Mouse (Mus musculus) megakaryocyte progenitor cell, adult 5-6 weeks (primary cell): ENCODE measurements around the gene Avpr1a. TPM values are rescaled to one million over a fixed set of nuclear protein-coding genes. Genes with fewer than 3 reads are reported as not detected.
A peak's percentile ranks its signal among the peaks of the same experiment; 100 is the strongest.

ENCODE experiments used
- ATAC-seq: replicated peaks from 2 replicates; pipeline ENCODE4 v1.8.0; 2016; ENCODE audit warnings: mild to moderate bottlenecking, moderate TSS enrichment, inconsistent platforms; ENCODE audit not compliant: poor library complexity
- total RNA-seq, 2 experiments: library from RNA; stranded (forward) in 1 of 2; stranded (reverse) in 1 of 2; fragments of 157-497, 149-512 nt in 1 of 2; fragments of 200-1000 nt in 1 of 2; gene quantifications; 2 replicates each; pipeline versions ENCODE4 v1.2.3 to v1.2.4; 2015 to 2017

Gene Avpr1a
- total RNA-seq (2015) = not detected in 2 replicates
- not detected in 2 replicates for total RNA-seq (2017)

DNA sequence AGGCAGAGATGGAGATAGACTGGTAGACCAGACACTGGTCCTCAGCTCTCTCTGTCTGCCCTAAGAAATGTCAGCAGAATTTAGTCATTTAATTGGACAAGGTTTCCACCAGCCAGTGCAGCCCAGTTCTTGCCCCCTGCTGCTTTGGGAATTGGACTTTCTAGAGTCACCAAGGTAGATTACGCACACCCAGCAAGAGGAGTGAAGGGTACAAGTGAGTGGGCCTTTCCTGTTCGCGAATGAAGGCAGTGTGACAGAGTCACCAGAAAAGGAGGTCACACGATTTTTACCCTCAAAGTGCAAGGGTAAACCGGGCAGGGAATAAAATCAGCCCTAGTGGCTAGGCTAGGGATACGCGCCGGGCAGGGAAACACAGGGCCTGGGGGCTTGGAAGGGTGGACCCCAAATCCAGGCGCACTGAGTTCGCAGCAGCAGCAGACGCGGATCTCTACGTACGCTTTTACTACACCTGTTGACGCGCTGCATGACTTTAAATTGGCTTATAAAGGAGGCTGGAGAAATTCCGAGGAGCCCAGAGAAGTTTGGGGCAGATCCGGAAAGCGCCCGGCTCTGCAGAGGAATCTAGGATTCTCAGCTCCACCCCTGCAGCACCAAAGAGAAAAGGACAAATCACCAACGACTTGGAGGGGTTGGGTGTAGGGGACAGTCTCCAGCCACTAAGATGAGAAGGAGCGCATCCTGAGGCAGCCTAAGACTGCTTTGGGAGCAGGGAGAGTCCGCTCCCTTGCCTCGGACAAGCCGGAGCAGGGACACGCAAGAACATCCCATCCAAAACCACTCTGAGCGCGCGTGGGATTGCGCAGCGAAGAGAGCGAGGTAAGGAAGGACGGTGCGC is at the start of gene Avpr1a:
Gene Avpr1a (plus strand): TSS at position 639 of the 856 bp plus-strand sequence.
- ATAC-seq = no peak

GRCm38 (mm10) chr10:122402270-122402669 is 46.0 kb upstream of the Avpr1a start:
- ATAC-seq = no peak

GRCm38 (mm10) chr10:122406333-122406732 is 42.0 kb upstream of the Avpr1a start:
- no peak for ATAC-seq

DNA sequence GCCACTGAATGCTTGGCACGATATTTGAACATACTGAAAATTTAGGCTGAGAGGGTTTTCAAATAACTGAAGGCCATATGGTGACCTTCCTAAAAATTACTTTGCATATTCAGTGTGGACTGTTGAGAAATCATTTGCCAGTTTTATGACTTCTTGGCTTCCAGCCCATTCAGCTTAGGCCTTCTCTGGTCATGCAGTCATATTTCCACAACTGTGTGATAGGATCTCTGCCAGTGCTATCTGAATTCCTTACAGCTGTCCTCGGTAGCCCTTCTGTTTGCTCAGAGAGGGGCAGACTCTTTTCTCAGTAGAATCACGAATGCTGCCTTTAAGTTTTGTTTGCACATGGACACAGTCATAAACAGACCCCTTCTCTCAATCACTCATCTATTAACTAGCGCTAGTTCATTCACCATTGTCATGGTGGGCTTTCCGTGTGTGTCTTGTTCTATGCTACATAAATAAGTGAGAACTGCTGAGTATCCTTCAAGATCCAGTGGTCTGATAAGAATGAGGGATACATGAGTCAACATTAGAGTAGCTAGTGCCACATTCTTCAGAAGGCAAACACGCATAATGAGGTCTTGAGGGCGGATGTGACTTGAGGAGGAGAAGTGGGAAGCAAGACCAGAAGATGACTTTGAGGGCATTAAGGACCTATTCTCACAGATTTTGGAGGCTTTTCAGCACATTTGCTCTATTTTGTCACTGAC is 39.4 kb upstream of the Avpr1a start:
- no peak for ATAC-seq

DNA sequence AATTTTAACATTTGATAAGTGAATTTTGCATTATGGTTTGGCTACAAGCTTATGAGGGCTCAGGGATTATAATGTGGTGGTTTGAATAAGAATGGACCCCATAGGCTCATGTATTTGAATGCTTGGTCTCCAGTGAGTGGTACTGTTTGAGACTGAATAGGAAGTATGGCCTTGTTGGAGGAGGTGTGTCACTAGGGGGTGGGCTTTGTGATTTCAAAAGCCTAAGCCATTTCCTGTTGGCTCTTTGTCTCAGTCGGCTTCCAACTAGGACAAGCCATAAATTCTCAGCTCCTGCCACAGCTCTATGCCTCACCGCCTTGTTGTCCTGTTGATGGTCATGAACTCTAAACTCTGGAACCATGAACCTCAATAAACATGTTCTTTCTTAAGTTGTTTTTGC is 37.5 kb upstream of the Avpr1a start:
- ATAC-seq = no peak

DNA sequence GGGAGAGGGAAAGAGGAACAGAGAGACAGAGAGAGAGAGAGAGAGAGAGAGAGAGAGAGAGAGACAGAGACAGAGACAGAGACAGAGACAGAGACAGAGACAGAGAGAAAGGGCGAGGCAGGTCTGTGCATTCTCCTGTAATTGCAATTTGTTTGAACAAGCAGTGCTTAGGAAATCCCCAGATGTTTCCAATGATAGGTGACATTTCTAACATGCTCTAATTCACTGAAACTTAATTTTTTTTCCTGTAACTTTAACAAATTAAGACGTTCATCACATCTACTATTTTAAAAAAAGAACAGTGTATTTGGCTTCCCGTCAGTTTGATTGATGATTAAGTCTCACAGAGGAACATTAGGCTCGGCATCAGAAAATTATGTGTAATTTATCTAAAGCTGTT is 15.6 kb upstream of the Avpr1a start:
- no peak for ATAC-seq

GRCm38 (mm10) chr10:122447275-122447674 is 1.0 kb upstream of the Avpr1a start:
- peak; percentile 77 for ATAC-seq

DNA sequence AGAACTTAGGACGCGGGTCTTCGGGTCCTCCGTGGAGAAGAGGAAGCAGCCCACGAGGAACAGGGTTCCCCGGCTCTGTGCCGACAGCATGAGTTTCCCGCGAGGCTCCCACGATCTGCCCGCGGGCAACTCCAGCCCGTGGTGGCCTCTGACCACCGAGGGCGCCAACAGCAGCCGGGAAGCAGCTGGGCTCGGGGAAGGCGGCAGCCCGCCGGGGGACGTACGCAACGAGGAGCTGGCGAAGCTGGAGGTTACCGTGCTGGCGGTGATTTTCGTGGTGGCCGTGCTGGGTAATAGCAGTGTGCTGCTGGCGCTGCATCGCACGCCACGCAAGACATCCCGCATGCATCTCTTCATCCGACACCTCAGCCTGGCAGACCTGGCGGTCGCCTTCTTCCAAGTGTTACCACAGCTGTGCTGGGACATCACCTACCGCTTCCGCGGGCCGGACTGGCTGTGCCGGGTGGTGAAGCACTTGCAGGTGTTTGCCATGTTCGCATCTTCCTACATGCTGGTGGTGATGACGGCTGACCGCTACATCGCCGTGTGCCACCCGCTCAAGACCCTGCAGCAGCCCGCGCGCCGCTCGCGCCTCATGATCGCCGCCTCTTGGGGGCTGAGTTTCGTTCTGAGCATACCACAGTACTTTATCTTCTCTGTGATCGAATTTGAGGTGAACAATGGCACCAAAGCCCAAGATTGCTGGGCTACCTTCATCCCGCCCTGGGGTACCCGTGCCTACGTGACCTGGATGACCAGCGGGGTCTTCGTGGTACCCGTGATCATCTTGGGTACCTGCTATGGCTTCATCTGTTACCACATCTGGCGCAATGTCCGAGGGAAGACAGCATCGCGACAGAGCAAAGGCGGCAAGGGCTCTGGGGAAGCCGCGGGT is 665 bp downstream of the Avpr1a start:
- peak; percentile 48 for ATAC-seq

DNA sequence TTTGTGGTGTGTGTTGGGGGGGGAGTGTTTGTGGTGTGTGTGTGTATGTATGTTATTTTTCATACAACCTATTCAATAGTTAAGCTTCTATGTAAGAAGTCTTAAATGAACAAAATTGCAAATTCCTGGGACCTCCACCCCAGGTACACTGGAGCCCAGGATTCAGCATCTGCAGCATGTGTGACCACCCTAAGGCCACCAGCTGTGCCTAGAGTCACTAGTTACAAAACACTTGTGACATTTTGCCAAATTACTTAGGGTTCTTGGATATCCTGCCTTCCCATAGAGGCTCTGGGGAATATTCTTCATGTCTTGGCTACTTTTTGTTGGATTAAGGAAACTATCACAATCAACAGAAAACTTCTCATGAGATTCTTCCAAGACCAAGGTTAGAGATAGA is 1.6 kb downstream of the Avpr1a start:
- ATAC-seq = no peak

DNA sequence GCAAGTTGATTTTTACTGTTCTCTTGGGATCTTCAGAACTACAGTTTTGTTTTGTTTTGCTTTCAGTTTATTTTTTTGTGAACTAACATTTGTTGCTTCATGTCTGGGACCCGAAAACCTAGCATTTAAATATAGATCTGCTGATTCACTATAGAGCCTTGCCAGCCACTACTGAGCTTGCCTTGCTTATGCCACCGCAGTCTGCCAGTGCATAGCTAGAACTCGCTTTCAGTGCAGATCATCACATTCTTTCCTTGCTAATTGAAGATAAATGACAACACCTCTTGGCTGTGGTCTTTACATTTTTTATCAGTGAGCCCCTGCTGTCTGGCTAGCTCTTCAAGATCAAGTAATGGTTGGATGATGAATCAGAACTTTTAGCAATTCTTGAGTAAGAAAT is 5.2 kb downstream of the Avpr1a start:
- ATAC-seq = peak; percentile 63

- ATAC-seq = no peak
Measured at GRCm38 (mm10) chr10:122455793-122456192, 7.5 kb downstream of the Avpr1a start.

GRCm38 (mm10) chr10:122476846-122477245 is 28.5 kb downstream of the Avpr1a start:
- no peak for ATAC-seq

DNA sequence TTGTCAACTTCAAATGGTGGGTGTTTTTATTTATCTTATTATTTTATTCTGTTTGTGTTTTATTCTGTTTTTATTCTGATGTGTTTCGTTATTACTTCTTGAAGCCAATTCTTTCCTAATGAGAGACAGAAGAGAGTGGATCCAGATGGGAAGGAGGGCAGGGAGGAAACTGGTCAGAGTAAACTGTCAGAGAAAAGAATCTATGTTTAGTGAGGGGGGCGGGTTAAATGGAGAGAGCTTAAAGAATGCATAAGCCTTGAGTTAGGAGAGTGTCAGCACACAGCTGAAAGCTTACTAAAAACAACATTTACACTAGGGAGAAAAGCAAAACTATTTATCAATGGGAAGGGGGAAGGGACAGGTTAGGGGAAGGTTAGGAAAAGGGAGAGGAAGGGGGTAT is 50.3 kb downstream of the Avpr1a start:
- no peak for ATAC-seq

- ATAC-seq = no peak
Measured at GRCm38 (mm10) chr10:122499306-122499705, 51.0 kb downstream of the Avpr1a start.

Other genes starting within 250 kb of the Avpr1a start
- 21.4 TPM in 2 replicates for gene Ppm1h, start 230.3 kb downstream of the Avpr1a start, total RNA-seq (2015)
- gene Ppm1h, start 230.3 kb downstream of the Avpr1a start, total RNA-seq (2017) = 21.1 and 28.5 TPM in 2 replicates